Mouse (Mus musculus) midbrain, embryonic 10.5 days (tissue): Measurements from ENCODE around the gene Hoxd9. TPM values are rescaled to one million over a fixed set of nuclear protein-coding genes. Genes with fewer than 3 reads are reported as not detected.
A peak's percentile ranks its signal among the peaks of the same experiment; 100 is the strongest.

ENCODE experiments used
- DNase-seq: peaks from one replicate; pipeline ENCODE4 v3.0.0-alpha.2; 2017; ENCODE audit warnings: low spot score
- H3K27ac ChIP-seq: fragments of 300-500 bp; sonication (generic); replicated peaks from 2 replicates; pipeline ENCODE4 v1.5.1; 2016; ENCODE audit warnings: mild to moderate bottlenecking
- H3K27me3 ChIP-seq: fragments of 300-500 bp; sonication (generic); 2 replicates; pipeline ENCODE4 v1.6.1; 2016; ENCODE audit warnings: low read depth, mild to moderate bottlenecking; ENCODE audit not compliant: poor library complexity, severe bottlenecking
- H3K36me3 ChIP-seq: fragments of 300-500 bp; sonication (generic); 2 replicates; pipeline ENCODE4 v1.6.1; 2016; ENCODE audit warnings: mild to moderate bottlenecking, moderate library complexity
- H3K4me1 ChIP-seq: fragments of 300-500 bp; sonication (generic); 2 replicates; pipeline ENCODE4 v1.6.1; 2016
- H3K4me3 ChIP-seq: fragments of 300-500 bp; sonication (generic); 2 replicates; pipeline ENCODE4 v1.5.1; 2016; ENCODE audit warnings: mild to moderate bottlenecking, moderate library complexity
- H3K9me3 ChIP-seq: fragments of 300-500 bp; sonication (generic); replicated peaks from 2 replicates; pipeline ENCODE4 v1.6.1; 2016; ENCODE audit warnings: mild to moderate bottlenecking
- WGBS: fragments of 180-500 bp; shearing (Covaris S2); methylation state at CpG from one replicate; pipeline ENCODE4 v1.1.7; 2016; 5-methylcytosine and 5-hydroxymethylcytosine counted together
- polyA plus RNA-seq: library from polyadenylated mRNA; unstranded; fragments of >200 nt; fragmentation: Nextera tagmentation; extraction: Ambion mirVana; gene quantifications from 2 replicates; pipeline ENCODE4 v1.2.1, GENCODE M21; 2016

Gene Hoxd9
- polyA plus RNA-seq, 1 experiment from 2014 or later = not detected

DNA sequence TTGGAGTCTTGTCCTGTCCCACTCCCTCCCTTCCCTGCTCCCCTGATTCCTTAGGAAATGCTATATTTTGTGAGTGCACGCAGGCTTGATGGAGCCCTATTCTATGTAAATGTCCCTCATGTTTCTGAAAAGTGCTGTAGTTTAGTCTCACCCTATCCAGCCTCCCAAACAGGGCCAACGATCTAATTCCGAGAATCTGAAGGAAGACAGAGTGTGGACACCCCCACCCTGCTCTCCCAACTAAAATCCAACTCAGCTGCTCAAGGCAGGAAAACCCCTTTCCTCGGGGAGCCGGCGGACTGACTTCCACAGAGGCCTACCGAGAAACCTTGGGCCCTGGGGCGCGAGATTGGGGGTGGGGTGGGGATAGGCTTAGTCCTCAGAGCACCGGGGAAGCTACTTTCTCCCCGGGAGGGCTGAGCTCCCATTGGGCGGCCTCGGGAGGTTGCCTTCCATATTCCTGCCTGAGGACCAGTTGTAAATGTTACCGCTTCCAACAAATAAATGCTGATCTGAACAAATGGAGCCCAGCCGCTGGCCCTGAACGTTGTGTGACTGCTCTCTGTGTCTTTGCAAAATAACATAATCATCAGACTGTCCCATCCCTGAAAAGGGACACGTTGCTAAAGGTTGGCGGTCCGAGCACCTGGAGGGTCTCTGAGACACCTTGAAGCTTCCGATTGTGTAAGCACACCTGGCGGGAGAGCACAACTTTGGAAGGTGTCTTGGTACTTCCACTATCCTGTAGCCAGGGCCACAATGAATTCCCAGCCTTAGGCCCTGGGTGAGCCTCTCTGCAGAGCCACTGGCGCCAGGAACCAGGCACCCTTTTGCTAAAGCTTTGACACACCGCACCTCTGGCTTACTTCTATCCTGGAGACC lies 2.4 kb downstream of the Hoxd9 start:
- H3K9me3 ChIP-seq = no peaks in the 10 kb centered on the region
- peaks cover 100% of the 10 kb centered on the region for H3K27me3 ChIP-seq
- peaks cover 18% of the 10 kb centered on the region for H3K4me1 ChIP-seq
- H3K36me3 ChIP-seq = no peaks in the 10 kb centered on the region
- 2% methylated on average over 23 of the region's 23 CpGs for WGBS
- H3K27ac ChIP-seq = no peak overlapping the region
- H3K4me3 ChIP-seq = no peak overlapping the region
- no peak for DNase-seq

DNA sequence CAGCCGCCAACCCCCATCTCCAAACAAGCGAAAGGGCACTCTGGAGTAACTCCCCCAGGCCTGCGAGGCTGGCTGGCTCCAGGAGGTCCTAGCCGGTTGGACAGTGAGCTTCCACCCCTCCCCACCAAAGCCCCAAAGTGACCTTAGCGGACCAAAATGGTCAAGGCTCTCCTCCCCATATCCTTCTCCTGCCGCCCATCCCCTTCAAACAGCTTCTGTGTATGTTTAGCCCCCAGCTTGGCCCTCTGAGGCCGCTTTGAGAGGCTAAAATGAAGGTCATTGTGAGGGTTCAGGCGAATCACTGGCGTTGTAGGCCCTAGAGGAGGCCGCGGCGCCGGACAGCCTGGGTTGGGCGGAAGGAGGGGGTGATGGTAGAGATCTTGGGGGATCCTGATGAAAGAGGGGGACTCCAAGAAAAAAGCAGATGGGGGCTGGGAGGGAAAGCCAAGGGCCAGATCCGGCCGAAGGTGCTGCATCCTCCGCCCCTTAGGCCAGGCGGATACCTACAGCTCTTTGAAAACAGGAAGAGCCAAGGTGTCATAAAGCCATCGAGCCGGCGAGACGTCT lies 3.1 kb downstream of the Hoxd9 start:
- 2% methylated on average over 22 of the region's 22 CpGs for WGBS
- no peak for DNase-seq
- H3K36me3 ChIP-seq = no peaks in the 10 kb centered on the region
- no peak overlapping the region for H3K27ac ChIP-seq
- H3K4me3 ChIP-seq = no peak overlapping the region
- peaks cover 100% of the 10 kb centered on the region for H3K27me3 ChIP-seq
- H3K9me3 ChIP-seq = no peaks in the 10 kb centered on the region
- peaks cover 25% of the 10 kb centered on the region for H3K4me1 ChIP-seq

DNA sequence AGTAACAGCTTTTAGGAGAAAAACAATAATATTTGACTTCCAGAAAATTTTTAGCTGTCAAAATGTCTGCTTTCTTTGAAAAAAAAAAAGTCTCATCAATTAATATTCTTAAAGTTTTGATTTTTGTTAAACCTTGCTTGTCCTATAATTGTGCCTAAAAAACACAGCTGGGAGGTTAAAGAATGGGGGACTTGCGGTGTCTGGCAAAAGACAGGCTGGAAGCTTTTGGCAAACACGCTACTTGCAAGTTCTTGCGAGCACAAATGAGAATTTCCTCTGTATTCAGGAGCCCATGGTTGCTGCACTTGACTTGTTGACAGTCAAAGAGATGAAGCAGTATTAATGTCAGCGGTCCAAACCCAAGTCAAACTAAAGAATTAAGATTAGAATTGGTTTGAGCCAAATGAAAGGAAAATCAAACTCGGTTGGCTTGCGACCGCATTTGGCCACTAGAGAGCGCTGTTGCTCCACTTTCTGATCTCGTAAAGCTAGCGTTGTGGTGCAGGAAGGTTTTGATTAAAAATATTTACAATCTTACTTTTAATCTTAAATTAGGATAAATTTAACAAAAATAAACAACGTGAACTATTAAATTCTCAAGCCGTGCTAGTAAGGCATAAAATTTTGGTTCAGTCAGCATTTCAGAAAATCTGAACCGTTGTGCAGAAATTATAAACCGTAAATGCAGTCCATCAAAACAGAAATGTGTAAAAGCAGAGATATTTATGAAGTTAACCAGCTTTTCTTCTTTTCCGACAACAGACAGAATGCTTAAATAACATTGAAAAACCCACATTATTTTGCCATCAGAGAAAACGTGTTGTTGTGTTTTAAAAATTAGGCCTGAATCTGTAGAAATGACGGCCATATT lies 4.7 kb downstream of the Hoxd9 start:
- 11% methylated on average over 17 of the region's 17 CpGs for WGBS
- peak; percentile 79 for DNase-seq
- Histone ChIP-seq H3K36me3 (no peaks in the 10 kb centered on the region), H3K4me3 (no peak overlapping the region), H3K27ac (no peak overlapping the region), H3K9me3 (no peaks in the 10 kb centered on the region), H3K4me1 (peaks cover 27% of the 10 kb centered on the region), H3K27me3 (peaks cover 100% of the 10 kb centered on the region)

DNA sequence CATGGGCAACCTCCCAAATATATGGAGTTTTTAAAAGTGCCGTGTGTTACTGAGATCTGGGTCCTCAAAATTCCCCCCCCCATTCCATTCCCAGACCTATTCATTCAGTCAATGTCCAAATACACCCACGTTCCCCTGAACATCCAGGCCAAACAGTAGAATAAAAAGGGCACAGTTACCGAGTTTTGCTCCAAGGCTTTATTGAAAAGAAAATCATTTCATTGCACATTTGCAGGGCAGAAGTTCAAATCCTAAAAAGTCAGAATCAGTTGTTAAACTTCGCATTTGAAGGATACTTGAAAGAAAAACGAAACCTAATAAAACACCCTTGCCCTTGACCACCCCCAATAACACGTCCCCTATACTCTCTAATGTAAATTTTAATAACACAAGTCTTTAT lies 5.3 kb downstream of the Hoxd9 start:
- 14% methylated on average over 6 of the region's 6 CpGs for WGBS
- no peak overlapping the region for H3K4me3 ChIP-seq
- H3K36me3 ChIP-seq = no peaks in the 10 kb centered on the region
- DNase-seq = no peak
- peaks cover 23% of the 10 kb centered on the region for H3K4me1 ChIP-seq
- H3K9me3 ChIP-seq = no peaks in the 10 kb centered on the region
- H3K27ac ChIP-seq = no peak overlapping the region
- H3K27me3 ChIP-seq = peaks cover 100% of the 10 kb centered on the region

DNA sequence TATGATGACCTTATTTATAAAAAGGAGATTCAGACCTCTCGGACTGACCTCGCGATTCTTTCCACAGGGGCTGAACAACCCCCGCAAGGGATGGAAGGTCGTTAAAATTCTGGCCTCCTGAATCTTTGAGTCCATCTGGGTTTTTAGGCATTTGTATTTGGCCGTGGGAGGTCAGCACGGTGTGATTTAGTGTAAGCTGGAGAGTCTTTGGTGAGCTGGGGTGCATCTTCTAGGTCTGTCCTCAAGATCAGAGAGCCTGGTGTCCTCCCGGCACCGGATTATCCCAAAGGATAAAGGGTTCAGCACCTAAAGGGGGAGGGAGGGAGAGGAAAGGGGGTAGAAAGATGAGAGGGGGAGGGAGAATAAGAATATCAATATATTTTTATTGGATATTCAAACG lies 5.8 kb downstream of the Hoxd9 start:
- WGBS = 2% methylated on average over 10 of the region's 10 CpGs
- DNase-seq = no peak
- Histone ChIP-seq H3K27me3 (peaks cover 100% of the 10 kb centered on the region), H3K36me3 (no peaks in the 10 kb centered on the region), H3K27ac (no peak overlapping the region), H3K4me3 (no peak overlapping the region), H3K4me1 (peaks cover 18% of the 10 kb centered on the region), H3K9me3 (no peaks in the 10 kb centered on the region)

DNA sequence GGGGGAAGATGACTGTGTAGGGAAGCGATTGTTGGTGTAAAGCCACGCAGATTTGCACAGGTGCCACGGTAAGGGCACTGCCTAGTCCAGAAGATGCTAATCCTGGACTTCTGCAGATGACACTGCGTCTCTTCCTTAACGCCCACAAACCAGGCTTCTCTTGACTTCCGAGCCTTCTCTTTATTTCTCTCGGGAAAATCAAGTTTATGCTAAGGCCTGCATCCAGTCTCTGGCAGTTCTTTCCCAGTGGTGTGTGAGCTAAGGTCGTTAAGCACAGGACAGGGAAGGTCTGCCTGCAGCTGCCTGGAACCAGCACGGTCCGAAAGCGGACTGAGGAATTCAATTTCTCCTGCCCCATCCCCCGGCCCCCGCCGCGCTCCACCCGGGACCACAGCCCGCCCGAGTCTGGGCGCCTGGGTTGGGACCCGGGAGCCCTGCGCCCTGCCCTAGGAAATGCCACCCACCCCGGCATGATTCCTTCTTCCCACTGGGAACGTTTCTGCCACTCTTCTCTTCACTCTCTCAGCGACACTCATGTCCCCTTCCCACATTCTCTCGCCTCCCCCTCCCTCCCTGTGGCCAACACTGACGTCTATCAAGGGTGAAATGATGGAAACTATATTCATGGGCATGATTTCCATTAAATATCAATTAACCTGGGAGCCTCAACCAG lies 6.3 kb downstream of the Hoxd9 start:
- Histone ChIP-seq H3K27me3 (peaks cover 100% of the 10 kb centered on the region), H3K4me1 (peaks cover 14% of the 10 kb centered on the region), H3K27ac (no peak overlapping the region), H3K9me3 (no peaks in the 10 kb centered on the region), H3K36me3 (no peaks in the 10 kb centered on the region), H3K4me3 (no peak overlapping the region)
- 2% methylated on average over 26 of the region's 26 CpGs for WGBS
- DNase-seq = no peak

DNA sequence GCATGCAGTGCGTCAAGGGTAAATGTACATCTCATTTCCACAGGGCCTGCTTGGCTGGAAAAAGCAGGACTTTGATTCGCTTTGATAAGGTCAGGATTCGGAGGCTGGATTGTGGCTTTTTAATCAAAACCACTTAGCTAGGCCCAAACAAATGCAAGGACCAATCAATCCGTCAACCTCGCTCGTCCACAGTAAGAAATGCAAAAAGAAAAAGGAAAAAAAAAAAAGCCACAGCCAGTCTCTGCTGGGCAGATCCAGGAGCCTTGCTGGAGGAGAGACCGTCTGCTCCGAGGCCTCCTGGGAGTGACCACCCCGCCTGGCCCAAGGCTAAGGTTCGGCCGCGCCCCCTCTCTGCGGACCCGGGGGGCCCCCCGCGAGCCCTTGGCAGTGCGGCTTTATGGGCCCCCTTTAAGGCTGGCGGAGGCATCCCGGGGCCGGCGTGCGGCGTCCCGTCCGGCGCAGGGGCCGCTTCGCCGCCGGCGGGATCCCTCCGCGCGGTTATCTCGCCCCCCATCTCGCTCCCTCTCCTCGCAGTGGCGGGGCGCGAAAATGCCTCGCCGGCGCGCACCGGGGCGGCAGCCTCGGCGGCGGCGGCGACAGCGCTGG lies 7.0 kb downstream of the Hoxd9 start, which contains the start of gene Hoxd8:
TSS of gene Hoxd8 (plus strand) at position 223 of the 606 bp plus-strand sequence.
- peak; percentile 75 for DNase-seq
- Histone ChIP-seq H3K9me3 (no peaks in the 10 kb centered on the region), H3K4me1 (peaks cover 14% of the 10 kb centered on the region), H3K4me3 (peak within 1 kb of the TSS; percentile 50), H3K27me3 (peaks cover 100% of the 10 kb centered on the region), H3K36me3 (no peaks in the 10 kb centered on the region), H3K27ac (no peak within 1 kb of the TSS)
- under 1% methylated on average over 42 of the region's 52 CpGs for WGBS

DNA sequence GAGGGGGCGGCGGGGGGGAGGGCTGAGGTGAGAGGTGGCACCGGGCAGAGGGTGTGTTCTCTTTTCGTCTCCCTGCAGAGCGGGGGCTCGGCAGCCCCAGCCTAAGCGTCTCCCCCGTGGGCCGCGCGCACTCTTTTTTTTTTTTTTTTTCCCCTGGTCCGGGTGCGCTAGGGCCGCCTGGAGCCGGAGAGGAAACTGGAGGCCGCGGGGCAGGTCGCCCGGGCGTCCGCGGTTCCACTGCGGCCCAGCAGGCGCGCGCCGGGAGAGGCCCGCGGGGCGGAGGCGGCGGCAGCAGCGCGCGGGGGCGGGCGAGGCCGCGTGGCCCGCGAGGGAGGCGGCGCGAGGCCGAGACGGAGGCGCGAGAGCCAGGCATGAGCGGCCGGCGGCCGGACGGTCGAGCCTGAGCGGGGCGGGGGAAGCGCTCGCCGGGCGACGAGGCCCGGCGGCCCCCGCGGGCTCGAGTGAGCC lies 7.5 kb downstream of the Hoxd9 start:
- peaks cover 100% of the 10 kb centered on the region for H3K27me3 ChIP-seq
- no peak overlapping the region for H3K27ac ChIP-seq
- H3K4me3 ChIP-seq = peak overlapping the region; percentile 50
- no peak for DNase-seq
- H3K9me3 ChIP-seq = no peaks in the 10 kb centered on the region
- WGBS = under 1% methylated on average over 61 of the region's 66 CpGs
- no peaks in the 10 kb centered on the region for H3K36me3 ChIP-seq
- H3K4me1 ChIP-seq = peaks cover 14% of the 10 kb centered on the region

DNA sequence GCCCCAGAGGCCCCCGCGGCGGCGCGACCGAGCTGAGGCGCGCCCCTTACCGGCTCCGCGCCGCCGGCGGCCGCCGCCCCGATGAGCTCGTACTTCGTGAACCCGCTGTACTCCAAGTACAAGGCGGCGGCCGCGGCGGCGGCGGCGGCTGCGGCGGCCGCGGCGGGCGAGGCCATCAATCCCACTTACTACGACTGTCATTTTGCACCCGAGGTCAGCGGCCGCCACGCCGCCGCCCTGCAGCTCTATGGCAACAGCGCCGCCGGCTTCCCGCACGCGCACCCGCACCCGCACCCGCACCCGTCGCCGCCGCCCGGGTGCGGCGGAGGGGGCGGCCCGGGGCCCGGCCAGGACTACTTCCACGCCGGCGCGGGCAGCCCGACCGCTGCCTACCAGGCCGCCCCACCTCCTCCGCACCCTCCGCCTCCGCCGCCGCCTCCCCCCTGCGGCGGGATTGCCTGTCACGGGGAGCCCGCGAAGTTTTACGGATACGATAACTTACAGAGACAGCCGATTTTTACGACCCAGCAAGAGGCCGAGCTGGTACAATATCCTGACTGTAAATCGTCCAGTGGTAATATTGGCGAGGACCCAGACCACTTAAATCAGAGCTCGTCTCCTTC lies 8.1 kb downstream of the Hoxd9 start:
- WGBS = 1% methylated on average over 81 of the region's 85 CpGs
- H3K27ac ChIP-seq = no peak overlapping the region
- peaks cover 14% of the 10 kb centered on the region for H3K4me1 ChIP-seq
- no peak for DNase-seq
- peaks cover 100% of the 10 kb centered on the region for H3K27me3 ChIP-seq
- no peaks in the 10 kb centered on the region for H3K36me3 ChIP-seq
- peak overlapping the region; percentile 50 for H3K4me3 ChIP-seq
- H3K9me3 ChIP-seq = no peaks in the 10 kb centered on the region

DNA sequence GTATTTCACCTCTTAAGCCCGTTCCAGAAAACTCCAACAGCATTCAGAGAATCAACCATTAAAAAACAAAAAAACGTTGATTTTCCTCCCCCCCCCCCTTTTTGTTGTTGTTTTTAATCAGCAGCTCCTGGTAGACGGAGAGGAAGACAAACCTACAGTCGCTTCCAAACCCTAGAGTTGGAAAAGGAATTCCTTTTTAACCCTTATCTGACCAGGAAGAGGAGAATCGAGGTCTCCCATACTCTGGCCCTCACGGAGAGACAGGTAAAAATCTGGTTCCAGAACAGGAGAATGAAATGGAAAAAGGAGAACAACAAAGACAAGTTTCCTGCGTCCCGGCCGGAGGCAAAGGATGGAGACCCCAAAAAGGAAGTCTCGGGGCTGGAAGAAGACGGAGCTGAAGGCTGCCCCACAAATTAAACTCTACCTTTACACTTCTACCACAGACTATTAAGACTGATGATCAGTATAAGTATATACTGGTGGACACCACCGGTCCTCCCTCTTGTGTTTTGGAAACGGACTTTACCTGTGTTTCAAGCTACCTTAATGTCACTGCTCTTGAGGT lies 8.9 kb downstream of the Hoxd9 start:
- Histone ChIP-seq H3K36me3 (no peaks in the 10 kb centered on the region), H3K4me3 (no peak overlapping the region), H3K27ac (no peak overlapping the region), H3K27me3 (peaks cover 100% of the 10 kb centered on the region), H3K4me1 (peaks cover 14% of the 10 kb centered on the region), H3K9me3 (no peaks in the 10 kb centered on the region)
- WGBS = 3% methylated on average over 13 of the region's 13 CpGs
- no peak for DNase-seq

DNA sequence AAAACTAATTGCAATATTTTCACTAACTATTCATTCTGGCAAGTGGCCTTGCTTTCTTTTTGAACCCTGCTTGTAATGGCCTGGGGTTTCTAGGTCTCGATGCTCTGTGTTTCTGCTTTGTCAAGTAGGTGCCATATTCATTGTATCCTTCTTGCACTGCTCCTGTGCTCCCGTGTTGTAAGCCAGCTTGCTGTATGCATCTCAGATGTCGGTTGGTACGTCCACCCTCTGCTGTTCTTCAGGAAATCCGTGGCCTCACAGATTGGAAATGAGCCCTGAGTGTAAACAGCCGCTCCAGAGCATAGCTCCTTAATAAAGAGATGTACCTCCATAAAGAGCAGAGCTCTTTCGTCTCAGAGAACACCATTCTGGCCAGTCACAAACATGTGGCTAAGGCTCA lies 10.1 kb downstream of the Hoxd9 start:
- Histone ChIP-seq H3K4me3 (no peak overlapping the region), H3K36me3 (no peaks in the 10 kb centered on the region), H3K4me1 (peaks cover 20% of the 10 kb centered on the region), H3K27me3 (peaks cover 100% of the 10 kb centered on the region), H3K27ac (no peak overlapping the region), H3K9me3 (no peaks in the 10 kb centered on the region)
- no peak for DNase-seq
- WGBS = 5% methylated on average over 7 of the region's 7 CpGs
